12 mouse cellular contexts compared by ENCODE assay signal in the genomic region with DNA sequence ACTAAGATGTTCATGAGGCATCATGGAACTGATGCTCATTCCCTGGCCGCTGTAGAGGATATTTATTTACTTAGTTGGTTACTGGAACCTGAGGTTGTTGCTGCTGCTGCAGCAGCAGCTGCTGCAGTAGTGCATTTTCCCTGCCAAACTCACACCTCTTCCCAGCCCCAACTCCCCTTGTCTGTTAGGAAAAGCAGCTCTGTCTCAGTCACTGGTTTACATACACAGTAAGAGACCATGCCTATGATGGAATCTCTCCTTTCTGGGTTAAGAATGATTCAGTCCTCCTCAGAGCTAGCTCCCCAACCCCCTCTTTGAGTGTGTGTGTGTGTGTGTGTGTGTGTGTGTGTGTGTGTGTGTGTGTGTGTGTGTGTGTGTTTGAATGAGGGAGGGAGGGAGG. TPM values are rescaled to one million over a fixed set of nuclear protein-coding genes. Genes with fewer than 3 reads are reported as not detected.
DNase-seq lines count a peak whose midpoint lies in the region; ATAC-seq and TF ChIP-seq lines count a peak whose summit lies in the region.
"Had no signal": no experiment of that assay in that cellular context is flagged by ENCODE, and none has a peak within 500 bp of the region (broad histone marks: within the 10 kb centered on the region; RNA-seq: fewer than 3 reads in every experiment).

No protein-coding gene starts in this region.

- peak overlapping the region; percentile 70 for H3K9ac ChIP-seq in hindbrain, embryonic 16.5 days (ENCODE audit: low read depth, low read length)
- peak overlapping the region; percentile 90 for H3K9ac ChIP-seq in neural tube, embryonic 13.5 days

- H3K4me3 ChIP-seq in cerebellum, adult 2 months (replicated peaks; ENCODE audit: insufficient read depth, low read depth, low read length): peak overlapping the region; percentile 32
- H3K4me3 ChIP-seq in forebrain, embryonic 10.5 days: peak overlapping the region; percentile 56
- peak overlapping the region; percentile 76 for H3K4me3 ChIP-seq in hindbrain, embryonic 16.5 days (ENCODE audit: low read length)
- H3K4me3 ChIP-seq in neural tube, embryonic 13.5 days: peak overlapping the region; percentile 84

- peak; percentile 41 to 52 for DNase-seq in cerebellum, adult 2 months
- DNase-seq in cerebellum, postnatal 4 days (ENCODE audit: low spot score in 2 of 2): no peak
- no peak for DNase-seq in forebrain, embryonic 10.5 days (ENCODE audit: extremely low spot score, low spot score)
- no peak for DNase-seq in adipocyte (ENCODE audit: low spot score)
- DNase-seq in urinary bladder, adult 18-20 months (ENCODE audit: low spot score in 2 of 2): no peak
- DNase-seq: gastrocnemius, postnatal 36 days; kidney, postnatal 25 days; lung, adult 2 months had no signal

- H3K36me3 ChIP-seq in forebrain, embryonic 10.5 days (replicated peaks): no peaks in the 10 kb centered on the region
- no peaks in the 10 kb centered on the region for H3K36me3 ChIP-seq in hindbrain, embryonic 16.5 days (ENCODE audit: control insufficient read depth, insufficient read depth, low read length)
- no peaks in the 10 kb centered on the region for H3K36me3 ChIP-seq in neural tube, embryonic 13.5 days
- H3K36me3 ChIP-seq: G1E had no signal

- no peak for TF ChIP-seq POLR2A in cerebellum, adult 2 months (IDR thresholded peaks at IDR 0.05; ENCODE audit: borderline replicate concordance, insufficient read depth, low read length)

- peaks cover 5% of the 10 kb centered on the region; the same call in 1 of the 2 replicates for H3K4me1 ChIP-seq in cerebellum, adult 2 months (ENCODE audit: control insufficient read depth, insufficient read depth, low read length)
- H3K4me1 ChIP-seq in forebrain, embryonic 10.5 days: peaks cover 28% of the 10 kb centered on the region
- H3K4me1 ChIP-seq in hindbrain, embryonic 16.5 days (ENCODE audit: control insufficient read depth, insufficient read depth, low read depth, low read length): peaks cover 5% of the 10 kb centered on the region
- H3K4me1 ChIP-seq in neural tube, embryonic 13.5 days (replicated peaks): peaks cover 18% of the 10 kb centered on the region

- H3K4me2 ChIP-seq in hindbrain, embryonic 16.5 days (ENCODE audit: low read length): peak overlapping the region; percentile 74
- H3K4me2 ChIP-seq in neural tube, embryonic 13.5 days: peak overlapping the region; percentile 70

- H3K27ac ChIP-seq in cerebellum, adult 2 months (ENCODE audit: insufficient read depth, low read length): peak overlapping the region; percentile 84
- H3K27ac ChIP-seq in forebrain, embryonic 10.5 days: peak overlapping the region; percentile 69; the same call in 1 of the 2 replicates
- peak overlapping the region; percentile 83 for H3K27ac ChIP-seq in hindbrain, embryonic 16.5 days (ENCODE audit: low read depth, low read length)
- H3K27ac ChIP-seq in neural tube, embryonic 13.5 days (replicated peaks): peak overlapping the region; percentile 83

- H3K9me3 ChIP-seq in forebrain, embryonic 10.5 days: peaks cover 8% of the 10 kb centered on the region; the same call in 1 of the 2 replicates
- no peaks in the 10 kb centered on the region for H3K9me3 ChIP-seq in hindbrain, embryonic 16.5 days (ENCODE audit: control insufficient read depth, low read length)
- H3K9me3 ChIP-seq in neural tube, embryonic 13.5 days: no peaks in the 10 kb centered on the region

- TF ChIP-seq CTCF in cerebellum, adult 2 months (IDR thresholded peaks at IDR 0.05; ENCODE audit: borderline replicate concordance, insufficient read depth, low read depth, low read length): no peak

- 39% methylated on average over 1 of the region's 1 CpGs for WGBS in cerebellum, adult 2 months
- WGBS in forebrain, embryonic 10.5 days: 33% methylated on average over 1 of the region's 1 CpGs
- 11% methylated on average over 1 of the region's 1 CpGs for WGBS in hindbrain, embryonic 16.5 days
- 11% methylated on average over 1 of the region's 1 CpGs for WGBS in neural tube, embryonic 13.5 days

- no peaks in the 10 kb centered on the region for H3K27me3 ChIP-seq in cerebellum, adult 2 months (ENCODE audit: control insufficient read depth, insufficient read depth, low read length)
- peaks cover 36% of the 10 kb centered on the region for H3K27me3 ChIP-seq in forebrain, embryonic 10.5 days (ENCODE audit: poor library complexity, severe bottlenecking)
- H3K27me3 ChIP-seq in hindbrain, embryonic 16.5 days (replicated peaks; ENCODE audit: control insufficient read depth, insufficient read depth, low read length): no peaks in the 10 kb centered on the region
- no peaks in the 10 kb centered on the region; the same call in 1 of the 2 replicates for H3K27me3 ChIP-seq in neural tube, embryonic 13.5 days

- no peak for ATAC-seq in hindbrain, embryonic 16.5 days
- ATAC-seq in neural tube, embryonic 13.5 days (ENCODE audit: low read depth): no peak
- no peak for ATAC-seq in megakaryocyte, adult 5-6 weeks (ENCODE audit: poor library complexity, severe bottlenecking)

RNA-seq across cellular contexts. Expression of a gene that starts 3.5 kb away (rescaled TPM):
- 47.7 and 49.8 TPM in 2 replicates for polyA plus RNA-seq in cerebellum, adult 2 months (2012; rRNA removed)
- polyA plus RNA-seq in forebrain, embryonic 10.5 days (2016; fragmentation: Nextera tagmentation; extraction: Ambion mirVana): 1.6 and 2.9 TPM in 2 replicates
- polyA plus RNA-seq in hindbrain, embryonic 16.5 days (2015; fragmentation: Nextera tagmentation; extraction: Ambion mirVana): 33.6 and 61.1 TPM in 2 replicates
- 30.1 and 31.6 TPM in 2 replicates for polyA plus RNA-seq in neural tube, embryonic 13.5 days (2015; fragmentation: Nextera tagmentation; extraction: Ambion mirVana)
- total RNA-seq in megakaryocyte, adult 5-6 weeks (2015): not detected in 2 replicates
- total RNA-seq in megakaryocyte, adult 5-6 weeks (2017): not detected in 2 replicates
- polyA plus RNA-seq: G1E had no signal

Comparison
In these comparisons a context has a peak if more than half of its experiments do, and no peak if none do; other contexts are left out.
1. DNase-seq: peak in cerebellum, adult 2 months (2 of 2); none in cerebellum, postnatal 4 days (0 of 2), forebrain, embryonic 10.5 days (single experiment), adipocyte (single experiment) and urinary bladder, adult 18-20 months (0 of 2).
2. H3K4me3 ChIP-seq: peak in every context shown above with its lines; median percentile 84 in neural tube, embryonic 13.5 days; 76 in hindbrain, embryonic 16.5 days; 56 in forebrain, embryonic 10.5 days; 32 in cerebellum, adult 2 months.
3. Peak in every context shown above with its lines, with median percentiles within 50 percentile points of each other: H3K27ac ChIP-seq.